Mouse (Mus musculus) ovary, adult 2 months (tissue): ENCODE measurements around the gene Tmem184b. TPM values are rescaled to one million over a fixed set of nuclear protein-coding genes. Genes with fewer than 3 reads are reported as not detected.

Source experiments
- polyA plus RNA-seq: library from polyadenylated mRNA; depleted of rRNA; stranded (reverse); fragments of >200 nt; gene quantifications from 2 replicates; pipeline ENCODE4 v1.2.3, GENCODE M21; 2012; rRNA removed

The Tmem184b gene
- 184 and 197 TPM in 2 replicates for polyA plus RNA-seq

GRCm38 (mm10) chr15:79402836-79403762 lies at the start of gene Tmem184b:
Gene Tmem184b (minus strand): TSS chr15:79403569.

DNA sequence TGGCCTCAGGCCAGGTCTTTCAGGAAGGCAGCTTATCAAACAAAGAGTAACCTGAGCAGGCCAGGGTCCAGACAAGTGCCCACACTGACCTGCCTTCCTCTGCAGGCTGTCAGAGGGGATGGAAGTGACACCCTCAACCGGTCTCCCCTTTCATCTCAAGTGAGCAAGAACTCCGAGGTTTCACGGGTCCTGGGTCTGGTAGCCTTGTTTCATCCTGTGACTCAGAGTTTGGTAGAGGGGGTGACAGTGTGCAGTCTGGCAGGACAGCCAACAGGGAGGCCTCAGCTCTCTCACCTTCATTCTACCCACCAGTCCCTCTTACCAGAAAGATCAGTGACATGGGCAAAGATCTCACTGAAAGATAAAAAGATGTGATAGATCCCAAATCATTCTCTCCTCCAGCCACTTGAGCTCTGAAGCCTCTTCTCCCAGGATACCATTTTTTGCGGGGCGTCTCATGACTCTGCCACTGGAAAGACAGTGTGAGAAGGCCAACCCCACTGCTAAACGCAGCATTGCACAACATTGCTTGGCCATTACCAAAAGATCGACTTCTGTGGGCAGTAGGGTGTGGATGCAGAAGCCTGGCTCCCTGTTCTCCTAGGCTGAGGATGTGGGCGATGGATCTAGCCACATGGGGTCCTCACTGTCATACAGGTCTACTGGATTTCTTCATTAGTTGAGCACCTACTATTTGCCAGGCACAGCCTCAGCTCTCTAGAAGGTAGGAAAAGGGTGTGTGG lies 57.1 kb downstream of the Tmem184b start, which contains the start of gene Maff:
Maff (plus strand) TSS at position 571 of the 743 bp plus-strand sequence.

DNA sequence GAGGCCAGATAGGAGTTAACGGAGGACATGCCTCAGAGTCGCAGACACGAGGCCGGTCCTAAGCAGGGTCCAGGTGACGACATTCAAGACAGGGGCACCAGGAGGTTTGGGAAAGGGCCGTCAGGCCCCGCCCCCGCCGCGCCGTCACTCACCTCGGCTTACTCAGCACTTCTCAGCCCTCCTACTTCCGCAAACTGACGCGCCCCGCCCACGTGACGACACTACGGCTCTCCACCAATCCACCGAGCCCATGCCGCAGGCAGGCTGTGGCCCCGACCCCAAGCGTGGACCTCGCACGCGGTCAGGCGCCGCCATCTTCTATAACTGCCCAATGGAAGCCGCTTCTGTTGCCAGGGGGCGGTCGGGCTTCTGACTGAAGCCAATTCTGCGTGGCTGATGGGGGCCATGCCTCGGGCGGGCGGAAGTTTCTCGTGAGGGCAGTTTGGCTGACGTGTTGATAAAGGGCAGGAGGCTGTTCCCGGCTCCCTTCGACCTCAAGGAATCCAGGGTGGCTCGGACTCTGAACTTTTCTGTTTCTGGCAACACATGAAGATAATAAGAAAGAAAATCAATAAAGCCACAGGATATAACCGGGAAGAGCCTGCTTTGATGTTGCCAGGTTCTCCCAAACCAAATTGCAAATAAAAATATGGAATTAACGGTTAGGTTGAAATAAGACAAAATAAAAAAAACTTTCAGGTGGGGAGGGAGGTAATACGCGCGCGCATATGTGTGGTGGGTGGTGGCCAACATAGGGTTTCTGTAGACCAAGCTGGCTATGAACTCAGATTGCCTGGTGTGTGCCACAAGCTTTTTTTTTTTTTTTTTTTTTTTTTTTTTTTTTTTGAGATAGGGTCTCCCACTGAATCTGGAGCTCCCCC lies 75.1 kb downstream of the Tmem184b start, which contains the start of gene Pla2g6:
Pla2g6 (minus strand) TSS at position 333 of the 881 bp plus-strand sequence.

Other genes with a start within 250 kb of the Tmem184b start
- 0.70 and 1.3 TPM in 2 replicates for gene Sox10, start 238.3 kb downstream of the Tmem184b start, polyA plus RNA-seq
- 36.5 and 39.2 TPM in 2 replicates for gene Pick1, start 174.4 kb downstream of the Tmem184b start, polyA plus RNA-seq
- 0.23 TPM in 1 of 2 replicates, not detected in the other for gene Gm49486, start 174.2 kb downstream of the Tmem184b start, polyA plus RNA-seq
- 0.11 and 0.70 TPM in 2 replicates for gene Slc16a8, start 148.8 kb downstream of the Tmem184b start, polyA plus RNA-seq
- 7.3 and 9.0 TPM in 2 replicates for gene Baiap2l2, start 118.0 kb downstream of the Tmem184b start, polyA plus RNA-seq
- gene Pla2g6, start 75.2 kb downstream of the Tmem184b start, polyA plus RNA-seq: 64.3 and 68.4 TPM in 2 replicates
- 8.4 and 16.0 TPM in 2 replicates for gene Maff, start 56.9 kb downstream of the Tmem184b start, polyA plus RNA-seq
- gene Csnk1e, start 52.0 kb upstream of the Tmem184b start, polyA plus RNA-seq: 70.4 and 118 TPM in 2 replicates
- 0.26 and 0.33 TPM in 2 replicates for gene Kcnj4, start 101.7 kb upstream of the Tmem184b start, polyA plus RNA-seq
- gene Kdelr3, start 112.8 kb upstream of the Tmem184b start, polyA plus RNA-seq: 37.3 and 39.4 TPM in 2 replicates
- gene Ddx17, start 143.2 kb upstream of the Tmem184b start, polyA plus RNA-seq: 403 and 414 TPM in 2 replicates
- 0.21 and 0.28 TPM in 2 replicates for gene Dmc1, start 201.5 kb upstream of the Tmem184b start, polyA plus RNA-seq